Mouse (Mus musculus): ENCODE data around the gene Ctnna3. TPM values are rescaled to one million over a fixed set of nuclear protein-coding genes. Genes with fewer than 3 reads are reported as not detected.

Gene Ctnna3
- polyA plus RNA-seq, 1 experiment: 0.01 TPM

GRCm38 (mm10) chr10:63676343-63676742 is 246.4 kb downstream of the Ctnna3 start:
- Histone ChIP-seq H3K79me2 (ENCODE audit: control insufficient read depth, insufficient read depth) (no peaks in the 10 kb centered on the region), H3K36me3 (ENCODE audit: control insufficient read depth, insufficient read depth) (no peaks in the 10 kb centered on the region), H3K4me3 (ENCODE audit: insufficient read depth, poor library complexity, severe bottlenecking) (no peak overlapping the region), H3ac (ENCODE audit: control insufficient read depth, insufficient read length, low read depth) (no peak overlapping the region), H3K27me3 (ENCODE audit: control insufficient read depth, insufficient read depth, insufficient read length) (no peaks in the 10 kb centered on the region), H3K79me3 (ENCODE audit: low read depth) (no peaks in the 10 kb centered on the region)
- TF ChIP-seq FOSL1 (IDR thresholded peaks at IDR 0.05; ENCODE audit: insufficient read depth, low read length, poor library complexity, severe bottlenecking) (no peak), MYOD1 (IDR thresholded peaks at IDR 0.05; ENCODE audit: control insufficient read depth, insufficient read length, low read depth) (no peak), MYOG (IDR thresholded peaks at IDR 0.05; ENCODE audit: control insufficient read depth, extremely low read depth, insufficient read length) (no peak), MAX (IDR thresholded peaks at IDR 0.05) (no peak), USF1 (IDR thresholded peaks at IDR 0.05; ENCODE audit: low read depth) (no peak), CEBPB (IDR thresholded peaks at IDR 0.05; ENCODE audit: low read depth) (no peak)

GRCm38 (mm10) chr10:63689233-63689632 is 259.3 kb downstream of the Ctnna3 start:
- TF ChIP-seq CTCF (IDR thresholded peaks at IDR 0.05; ENCODE audit: control insufficient read depth, insufficient read depth, insufficient read length): no peak
- no peak overlapping the region for H3ac ChIP-seq (ENCODE audit: control insufficient read depth, insufficient read length, low read depth)
- H3K36me3 ChIP-seq (ENCODE audit: control insufficient read depth, insufficient read depth): no peaks in the 10 kb centered on the region
- no peaks in the 10 kb centered on the region for H3K79me3 ChIP-seq (ENCODE audit: low read depth)
- no peaks in the 10 kb centered on the region for H3K79me2 ChIP-seq (ENCODE audit: control insufficient read depth, insufficient read depth)
- no peaks in the 10 kb centered on the region for H3K27me3 ChIP-seq (ENCODE audit: control insufficient read depth, insufficient read depth, insufficient read length)
- no peak overlapping the region for H3K4me3 ChIP-seq (ENCODE audit: insufficient read depth, poor library complexity, severe bottlenecking)

GRCm38 (mm10) chr10:63689651-63690050 is 259.8 kb downstream of the Ctnna3 start:
- no peaks in the 10 kb centered on the region for H3K27me3 ChIP-seq (ENCODE audit: control insufficient read depth, insufficient read depth, insufficient read length)
- no peak overlapping the region for H3ac ChIP-seq (ENCODE audit: control insufficient read depth, insufficient read length, low read depth)
- H3K79me3 ChIP-seq (ENCODE audit: low read depth): no peaks in the 10 kb centered on the region
- H3K36me3 ChIP-seq (ENCODE audit: control insufficient read depth, insufficient read depth): no peaks in the 10 kb centered on the region
- no peaks in the 10 kb centered on the region for H3K79me2 ChIP-seq (ENCODE audit: control insufficient read depth, insufficient read depth)
- TF ChIP-seq CEBPB (IDR thresholded peaks at IDR 0.05; ENCODE audit: low read depth) (no peak), MYOG (IDR thresholded peaks at IDR 0.05; ENCODE audit: control insufficient read depth, extremely low read depth, insufficient read length) (no peak), MYOD1 (IDR thresholded peaks at IDR 0.05; ENCODE audit: control insufficient read depth, insufficient read length, low read depth) (no peak), FOSL1 (IDR thresholded peaks at IDR 0.05; ENCODE audit: insufficient read depth, low read length, poor library complexity, severe bottlenecking) (no peak), CTCF (IDR thresholded peaks at IDR 0.05; ENCODE audit: control insufficient read depth, insufficient read depth, insufficient read length) (no peak), USF1 (IDR thresholded peaks at IDR 0.05; ENCODE audit: low read depth) (no peak), MAX (IDR thresholded peaks at IDR 0.05) (no peak)
- no peak overlapping the region for H3K4me3 ChIP-seq (ENCODE audit: insufficient read depth, poor library complexity, severe bottlenecking)

- H3ac ChIP-seq (ENCODE audit: control insufficient read depth, insufficient read length, low read depth): no peak overlapping the region
- H3K36me3 ChIP-seq (ENCODE audit: control insufficient read depth, insufficient read depth): no peaks in the 10 kb centered on the region
- TF ChIP-seq CEBPB (IDR thresholded peaks at IDR 0.05; ENCODE audit: low read depth): no peak
- no peak for TF ChIP-seq MYOD1 (IDR thresholded peaks at IDR 0.05; ENCODE audit: control insufficient read depth, insufficient read length, low read depth)
- no peak for TF ChIP-seq FOSL1 (IDR thresholded peaks at IDR 0.05; ENCODE audit: insufficient read depth, low read length, poor library complexity, severe bottlenecking)
- TF ChIP-seq MYOG (IDR thresholded peaks at IDR 0.05; ENCODE audit: control insufficient read depth, extremely low read depth, insufficient read length): no peak
- TF ChIP-seq CTCF (IDR thresholded peaks at IDR 0.05; ENCODE audit: control insufficient read depth, insufficient read depth, insufficient read length): no peak
- no peak for TF ChIP-seq MAX (IDR thresholded peaks at IDR 0.05)
- no peaks in the 10 kb centered on the region for H3K79me3 ChIP-seq (ENCODE audit: low read depth)
- H3K79me2 ChIP-seq (ENCODE audit: control insufficient read depth, insufficient read depth): no peaks in the 10 kb centered on the region
- H3K27me3 ChIP-seq (ENCODE audit: control insufficient read depth, insufficient read depth, insufficient read length): no peaks in the 10 kb centered on the region
- no peak overlapping the region for H3K4me3 ChIP-seq (ENCODE audit: insufficient read depth, poor library complexity, severe bottlenecking)
These were observed 262.1 kb downstream of the Ctnna3 start for GRCm38 (mm10) chr10:63692039-63692438.

- no peak for TF ChIP-seq USF1 (IDR thresholded peaks at IDR 0.05; ENCODE audit: low read depth)
- TF ChIP-seq FOSL1 (IDR thresholded peaks at IDR 0.05; ENCODE audit: insufficient read depth, low read length, poor library complexity, severe bottlenecking): no peak
- no peak for TF ChIP-seq MAX (IDR thresholded peaks at IDR 0.05)
- no peak for TF ChIP-seq MYOD1 (IDR thresholded peaks at IDR 0.05; ENCODE audit: control insufficient read depth, insufficient read length, low read depth)
- TF ChIP-seq CTCF (IDR thresholded peaks at IDR 0.05; ENCODE audit: control insufficient read depth, insufficient read depth, insufficient read length): no peak
- TF ChIP-seq MYOG (IDR thresholded peaks at IDR 0.05; ENCODE audit: control insufficient read depth, extremely low read depth, insufficient read length): no peak
- TF ChIP-seq CEBPB (IDR thresholded peaks at IDR 0.05; ENCODE audit: low read depth): no peak
- H3K4me3 ChIP-seq (ENCODE audit: insufficient read depth, poor library complexity, severe bottlenecking): no peak overlapping the region
These were observed 280.3 kb downstream of the Ctnna3 start for GRCm38 (mm10) chr10:63710211-63710610.

GRCm38 (mm10) chr10:63712530-63712929 is 282.6 kb downstream of the Ctnna3 start:
- no peaks in the 10 kb centered on the region for H3K27me3 ChIP-seq (ENCODE audit: control insufficient read depth, insufficient read depth, insufficient read length)

More at GRCm38 (mm10) chr10:63710211-63710610, 280.3 kb downstream of the Ctnna3 start:
- Histone ChIP-seq H3K36me3 (ENCODE audit: control insufficient read depth, insufficient read depth) (no peaks in the 10 kb centered on the region), H3K27me3 (ENCODE audit: control insufficient read depth, insufficient read depth, insufficient read length) (no peaks in the 10 kb centered on the region), H3K79me3 (ENCODE audit: low read depth) (no peaks in the 10 kb centered on the region), H3K79me2 (ENCODE audit: control insufficient read depth, insufficient read depth) (no peaks in the 10 kb centered on the region), H3ac (ENCODE audit: control insufficient read depth, insufficient read length, low read depth) (no peak overlapping the region)

More at GRCm38 (mm10) chr10:63712530-63712929, 282.6 kb downstream of the Ctnna3 start:
- H3K79me3 ChIP-seq (ENCODE audit: low read depth): no peaks in the 10 kb centered on the region
- no peaks in the 10 kb centered on the region for H3K79me2 ChIP-seq (ENCODE audit: control insufficient read depth, insufficient read depth)
- no peak for TF ChIP-seq USF1 (IDR thresholded peaks at IDR 0.05; ENCODE audit: low read depth)
- TF ChIP-seq CTCF (IDR thresholded peaks at IDR 0.05; ENCODE audit: control insufficient read depth, insufficient read depth, insufficient read length): no peak
- no peak for TF ChIP-seq CEBPB (IDR thresholded peaks at IDR 0.05; ENCODE audit: low read depth)
- TF ChIP-seq MYOD1 (IDR thresholded peaks at IDR 0.05; ENCODE audit: control insufficient read depth, insufficient read length, low read depth): no peak
- no peak for TF ChIP-seq MAX (IDR thresholded peaks at IDR 0.05)
- TF ChIP-seq MYOG (IDR thresholded peaks at IDR 0.05; ENCODE audit: control insufficient read depth, extremely low read depth, insufficient read length): no peak
- no peak for TF ChIP-seq FOSL1 (IDR thresholded peaks at IDR 0.05; ENCODE audit: insufficient read depth, low read length, poor library complexity, severe bottlenecking)
- no peak overlapping the region for H3K4me3 ChIP-seq (ENCODE audit: insufficient read depth, poor library complexity, severe bottlenecking)
- H3K36me3 ChIP-seq (ENCODE audit: control insufficient read depth, insufficient read depth): no peaks in the 10 kb centered on the region
- H3ac ChIP-seq (ENCODE audit: control insufficient read depth, insufficient read length, low read depth): no peak overlapping the region
